ENCODE assay signal across 9 mouse cellular contexts in genomic region chr7:126473470-126474086, GRCm38 (mm10). TPM values are rescaled to one million over a fixed set of nuclear protein-coding genes. Genes with fewer than 3 reads are reported as not detected.
DNase-seq lines count a peak whose midpoint lies in the region; ATAC-seq and TF ChIP-seq lines count a peak whose summit lies in the region.
"Had no signal": no experiment of that assay in that cellular context is flagged by ENCODE, and none has a peak within 500 bp of the region (broad histone marks: within the 10 kb centered on the region; RNA-seq: fewer than 3 reads in every experiment).

No protein-coding gene starts in this region.

- ATAC-seq in forebrain, embryonic 15.5 days (replicated peaks), result no peak
- ATAC-seq in liver, embryonic 13.5 days (ENCODE audit: low read depth), result no peak

- H3K4me2 ChIP-seq in forebrain, embryonic 15.5 days (replicated peaks), result peak overlapping the region; percentile 92
- H3K4me2 ChIP-seq in liver, embryonic 13.5 days, result peak overlapping the region; percentile 90

- peak overlapping the region; percentile 90 for H3K9ac ChIP-seq in forebrain, embryonic 15.5 days (replicated peaks)
- H3K9ac ChIP-seq in liver, embryonic 13.5 days, result peak overlapping the region; percentile 93

- H3K36me3 ChIP-seq in E14TG2a.4 (ENCODE audit: insufficient read depth, low read length), result peaks cover 52% of the 10 kb centered on the region
- peaks cover 36% of the 10 kb centered on the region for H3K36me3 ChIP-seq in forebrain, embryonic 15.5 days
- H3K36me3 ChIP-seq in liver, embryonic 13.5 days, result peaks cover 42% of the 10 kb centered on the region

- peak overlapping the region; percentile 95 for H3K4me3 ChIP-seq in E14TG2a.4 (replicated peaks; ENCODE audit: low read length)
- H3K4me3 ChIP-seq in forebrain, embryonic 15.5 days, result peak overlapping the region; percentile 87
- peak overlapping the region; percentile 88 for H3K4me3 ChIP-seq in liver, embryonic 13.5 days (replicated peaks)

- peaks cover 55% of the 10 kb centered on the region for H3K4me1 ChIP-seq in E14TG2a.4 (replicated peaks; ENCODE audit: low read depth, low read length)
- H3K4me1 ChIP-seq in forebrain, embryonic 15.5 days, result peaks cover 24% of the 10 kb centered on the region
- peaks cover 56% of the 10 kb centered on the region for H3K4me1 ChIP-seq in liver, embryonic 13.5 days (replicated peaks)

- peak; percentile 90 for DNase-seq in heart, adult 11 months
- DNase-seq in heart, postnatal 10 days, result no peak
- no peak for DNase-seq in liver, embryonic 13.5 days
- no peak for DNase-seq in left cerebral cortex, adult 11 months (ENCODE audit: low spot score)
- DNase-seq in c-Kit-positive CD71-positive TER-119-positive erythroid progenitor cells, embryonic 14.5 days (ENCODE audit: low spot score), result no peak
- DNase-seq in urinary bladder, postnatal 10 days (ENCODE audit: low spot score), result no peak
- DNase-seq: lung, adult 18-20 months had no signal

- no peaks in the 10 kb centered on the region for H3K9me3 ChIP-seq in E14TG2a.4 (ENCODE audit: low read length)
- H3K9me3 ChIP-seq in forebrain, embryonic 15.5 days, result no peaks in the 10 kb centered on the region
- no peaks in the 10 kb centered on the region for H3K9me3 ChIP-seq in liver, embryonic 13.5 days (replicated peaks)

- H3K27me3 ChIP-seq in E14TG2a.4 (ENCODE audit: insufficient read depth, low read length), result no peaks in the 10 kb centered on the region
- H3K27me3 ChIP-seq in forebrain, embryonic 15.5 days, result no peaks in the 10 kb centered on the region
- no peaks in the 10 kb centered on the region for H3K27me3 ChIP-seq in liver, embryonic 13.5 days

- no peak overlapping the region for H3K27ac ChIP-seq in forebrain, embryonic 15.5 days (replicated peaks)
- peak overlapping the region; percentile 90 for H3K27ac ChIP-seq in liver, embryonic 13.5 days

- WGBS in forebrain, embryonic 15.5 days, result 84% methylated on average over 9 of the region's 9 CpGs
- 79% methylated on average over 9 of the region's 9 CpGs for WGBS in liver, embryonic 13.5 days (ENCODE audit: insufficient replicate concordance)

- intact Hi-C loops in heart, postnatal 10 days (cut with DNase I), result loop anchor here (2.0 kb wide), 1 partner anchor 75 kb away; no protein-coding TSS in a partner anchor

- TF ChIP-seq CTCF in E14TG2a.4 (conservative IDR thresholded peaks at IDR 0.05; ENCODE audit: low read length), result no peak

RNA-seq across cellular contexts. Expression of gene Sh2b1, which starts 1.6 kb away (rescaled TPM):
- total RNA-seq in heart, postnatal 10 days (2021), result 10 to 100 TPM; 46.1 to 46.7 TPM
- 69.1 and 72.7 TPM in 2 replicates for polyA plus RNA-seq in forebrain, embryonic 15.5 days (2015; fragmentation: Nextera tagmentation; extraction: Ambion mirVana)
- polyA plus RNA-seq in liver, embryonic 13.5 days (2015; fragmentation: Nextera tagmentation; extraction: Ambion mirVana), result 11.2 and 12.9 TPM in 2 replicates

RNA-seq across cellular contexts. Expression of gene Atp2a1, which starts 10.7 kb away (rescaled TPM):
- total RNA-seq in heart, postnatal 10 days (2021), result under 1 TPM; 0.77 to 0.82 TPM
- polyA plus RNA-seq in forebrain, embryonic 15.5 days (2015; fragmentation: Nextera tagmentation; extraction: Ambion mirVana), result 0.20 and 0.37 TPM in 2 replicates
- 1.1 and 2.4 TPM in 2 replicates for polyA plus RNA-seq in liver, embryonic 13.5 days (2015; fragmentation: Nextera tagmentation; extraction: Ambion mirVana)

RNA-seq across cellular contexts. Expression of gene Tufm, which starts 13.6 kb away (rescaled TPM):
- total RNA-seq in heart, postnatal 10 days (2021), result 100 to 1,000 TPM; 245 to 251 TPM
- 127 and 130 TPM in 2 replicates for polyA plus RNA-seq in forebrain, embryonic 15.5 days (2015; fragmentation: Nextera tagmentation; extraction: Ambion mirVana)
- 111 and 115 TPM in 2 replicates for polyA plus RNA-seq in liver, embryonic 13.5 days (2015; fragmentation: Nextera tagmentation; extraction: Ambion mirVana)

RNA-seq across cellular contexts. Expression of gene Atxn2l, which starts 29.7 kb away (rescaled TPM):
- 10 to 100 TPM; 54.2 to 54.5 TPM for total RNA-seq in heart, postnatal 10 days (2021)
- polyA plus RNA-seq in forebrain, embryonic 15.5 days (2015; fragmentation: Nextera tagmentation; extraction: Ambion mirVana), result 65.2 and 69.0 TPM in 2 replicates
- 23.8 and 31.4 TPM in 2 replicates for polyA plus RNA-seq in liver, embryonic 13.5 days (2015; fragmentation: Nextera tagmentation; extraction: Ambion mirVana)

RNA-seq across cellular contexts. Expression of gene Rabep2, which starts 45.0 kb away (rescaled TPM):
- total RNA-seq in heart, postnatal 10 days (2021), result 10 to 100 TPM; 10.9 to 12.5 TPM
- 23.6 and 26.9 TPM in 2 replicates for polyA plus RNA-seq in forebrain, embryonic 15.5 days (2015; fragmentation: Nextera tagmentation; extraction: Ambion mirVana)
- 5.8 and 6.1 TPM in 2 replicates for polyA plus RNA-seq in liver, embryonic 13.5 days (2015; fragmentation: Nextera tagmentation; extraction: Ambion mirVana)
